Mouse (Mus musculus) c-Kit-positive CD71-positive TER-119-positive erythroid progenitor cells, embryonic 14.5 days (primary cell): ENCODE data around the gene Slamf7.
"Not testable (repeated sequence)": the region's sequence is repeated elsewhere in the genome, so short reads cannot be mapped to it uniquely, and the experiment has no call there.

Source experiments
- DNase-seq: peaks from one replicate; pipeline ENCODE4 v3.0.0-alpha.2; 2013; ENCODE audit warnings: low spot score

Gene Slamf7

DNA sequence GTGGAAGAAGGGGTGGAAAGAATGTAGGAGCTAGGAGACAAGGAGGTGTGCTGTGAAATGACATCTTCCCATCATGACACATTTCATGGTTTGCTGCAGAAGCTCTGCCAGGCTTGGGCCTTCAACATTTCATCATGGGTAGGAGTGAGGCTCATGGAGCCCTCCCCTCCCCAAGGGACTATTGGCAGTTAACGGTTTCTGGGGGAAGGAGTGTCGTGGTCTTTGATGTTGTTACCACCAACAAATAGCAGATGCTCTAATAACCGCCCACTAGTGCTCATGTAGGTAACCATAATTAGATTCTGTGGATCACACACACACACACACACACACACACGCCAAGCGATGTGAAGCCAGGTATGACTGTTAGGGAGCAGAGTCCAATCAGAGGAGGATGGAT, at the start of gene Slamf7:
Slamf7 (minus strand) TSS at position 302 of the 400 bp plus-strand sequence.
- no peak for DNase-seq

DNA sequence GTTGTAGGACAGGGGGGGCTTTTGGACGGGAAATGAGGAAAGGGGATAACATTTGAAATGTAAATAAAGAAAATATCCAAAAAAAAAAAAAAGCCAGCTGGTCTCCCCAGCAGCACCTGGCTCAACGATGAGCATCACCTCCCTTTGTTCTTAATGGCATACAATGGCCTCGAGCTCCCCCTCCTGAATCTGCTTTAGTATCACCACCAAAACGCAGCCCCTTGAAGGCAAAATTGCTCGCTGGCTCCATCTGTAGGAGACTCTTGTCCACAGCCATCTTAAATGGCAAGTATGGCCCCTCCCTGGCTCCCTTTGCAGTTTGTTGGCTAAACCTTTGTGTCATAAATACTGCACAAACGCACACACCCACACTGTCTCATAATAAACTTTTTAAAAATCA, 46.1 kb upstream of the Slamf7 start:
- DNase-seq, result peak; percentile 44

DNA sequence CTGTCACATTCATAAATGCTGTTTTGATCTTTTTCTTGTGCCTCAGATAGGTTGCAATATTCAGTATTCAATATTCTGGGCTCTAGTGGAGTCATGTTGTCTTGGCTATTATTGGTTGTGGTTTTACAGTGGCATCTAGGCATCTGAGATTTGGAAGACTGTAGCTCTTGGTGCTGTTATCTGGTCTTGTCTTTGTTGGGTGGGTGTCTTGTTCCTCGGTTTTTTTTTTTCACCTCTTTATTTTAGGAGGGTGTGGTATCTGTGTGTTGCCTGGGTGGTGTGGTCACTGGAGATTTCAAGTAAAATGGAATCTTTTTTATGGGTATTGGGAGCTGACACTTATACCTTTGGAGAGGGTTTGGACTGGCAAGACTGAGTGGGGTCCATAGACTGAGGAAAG, 41.1 kb upstream of the Slamf7 start:
- no peak for DNase-seq

DNA sequence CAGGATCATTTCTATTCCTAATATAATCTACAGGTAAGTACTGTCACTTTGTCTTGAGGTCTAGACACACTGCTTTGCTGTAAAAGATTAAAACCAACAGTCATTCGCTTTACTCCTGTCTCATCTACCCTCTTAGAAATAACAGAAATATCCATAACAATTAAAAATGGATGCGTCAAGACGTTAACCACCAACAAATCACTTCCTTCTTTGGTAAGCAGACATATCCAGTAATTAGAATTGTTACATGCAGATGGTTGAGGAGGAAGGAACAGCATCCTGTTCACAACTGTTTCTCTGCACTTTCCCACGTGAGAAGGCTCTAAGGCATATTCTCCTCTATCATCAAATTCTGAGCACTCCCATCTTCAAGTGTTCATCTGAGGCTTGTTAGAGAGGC, 34.5 kb upstream of the Slamf7 start:
- DNase-seq, result no peak

GRCm38 (mm10) chr1:171684923-171685322, 32.1 kb upstream of the Slamf7 start:
- DNase-seq, result no peak

- DNase-seq, result no peak
Measured at GRCm38 (mm10) chr1:171681531-171682299, 28.9 kb upstream of the Slamf7 start, which contains the start of gene Cd48. TSS of gene Cd48 (plus strand) at chr1:171682009.

DNA sequence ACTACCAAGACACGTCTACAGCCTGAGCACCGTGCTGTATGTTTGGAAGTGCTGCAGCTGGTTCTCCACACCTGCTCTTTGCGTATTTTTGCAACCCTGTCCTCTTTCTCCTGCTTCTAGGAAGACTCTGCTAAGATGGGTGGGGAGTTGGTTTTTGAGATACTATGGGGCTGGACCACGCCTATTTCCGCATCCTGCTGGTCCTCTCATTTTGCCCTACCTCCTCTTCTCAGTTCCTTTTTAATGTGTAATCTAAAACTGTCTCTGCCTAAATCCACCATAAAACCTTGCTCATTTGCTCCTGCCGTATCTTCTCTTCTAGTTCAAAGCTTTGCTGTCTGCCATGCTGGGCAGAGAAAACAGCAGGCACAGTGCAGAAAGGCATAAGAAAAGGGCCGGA, 28.2 kb upstream of the Slamf7 start:
- DNase-seq, result no peak

DNA sequence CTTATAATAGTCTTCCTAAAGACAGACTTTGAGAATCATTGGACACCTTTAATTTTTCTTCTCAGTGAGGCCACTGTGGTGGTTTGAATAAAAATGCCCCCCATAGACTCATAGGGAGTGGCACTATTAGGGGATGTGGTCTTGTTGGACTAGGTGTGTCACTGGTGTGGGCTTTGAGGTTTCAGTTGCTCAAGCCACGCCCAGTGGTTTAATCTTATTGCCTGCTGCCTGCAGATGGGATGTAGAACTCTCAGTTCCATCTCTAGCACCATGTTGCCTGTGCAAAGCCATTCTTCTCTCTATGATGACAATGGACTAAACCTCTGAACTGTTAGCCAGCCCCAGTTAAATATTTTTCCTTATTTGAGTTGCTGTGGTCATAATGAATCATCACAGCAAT, 24.9 kb upstream of the Slamf7 start:
- DNase-seq, result no peak

DNA sequence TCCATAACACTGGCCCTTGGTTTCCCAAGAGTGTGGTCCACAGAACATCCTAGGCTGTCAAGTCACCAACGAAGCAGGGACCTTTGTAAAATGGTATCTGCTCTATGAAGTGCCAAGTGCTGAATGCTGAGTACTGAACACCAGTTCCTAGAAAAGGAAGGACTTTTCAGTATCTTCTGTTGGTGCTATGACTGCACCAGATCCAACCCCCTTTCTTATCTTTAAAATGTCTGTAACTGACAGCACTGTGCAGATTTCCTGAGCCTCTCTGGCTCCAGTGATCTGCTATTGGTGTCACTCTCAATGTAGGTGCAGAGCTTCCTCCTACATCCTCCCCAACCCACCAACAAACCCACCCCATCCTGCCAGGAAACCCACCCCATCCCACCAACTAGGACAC, 21.6 kb upstream of the Slamf7 start:
- peak; percentile 16 for DNase-seq

- DNase-seq, result no peak
Measured at GRCm38 (mm10) chr1:171672854-171673475, 20.1 kb upstream of the Slamf7 start.

- not testable (repeated sequence) for DNase-seq
Measured at GRCm38 (mm10) chr1:171672451-171672850, 19.6 kb upstream of the Slamf7 start.

DNA sequence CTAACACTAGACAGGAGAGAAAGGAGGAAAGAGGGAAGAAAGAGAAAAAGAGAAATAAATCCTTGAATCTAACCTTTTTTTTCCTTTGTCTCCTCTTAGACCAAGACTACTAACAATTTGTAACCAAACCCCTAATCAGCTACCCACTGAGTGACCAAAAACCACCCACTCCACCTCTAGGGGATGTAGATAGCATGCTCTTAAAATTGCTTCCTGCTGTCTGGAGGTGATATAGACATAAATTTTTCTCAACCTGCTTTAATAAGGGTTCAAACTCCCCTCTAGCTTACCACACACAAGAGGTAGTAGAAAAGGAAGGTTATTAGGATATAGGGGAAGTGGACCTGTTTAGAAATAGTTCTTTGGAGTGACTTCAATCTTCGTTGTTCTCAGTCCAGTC, 14.3 kb upstream of the Slamf7 start:
- no peak for DNase-seq

- no peak for DNase-seq
Measured at GRCm38 (mm10) chr1:171666350-171666749, 13.5 kb upstream of the Slamf7 start.

- DNase-seq, result no peak
Measured at GRCm38 (mm10) chr1:171663757-171664156, 10.9 kb upstream of the Slamf7 start.

DNA sequence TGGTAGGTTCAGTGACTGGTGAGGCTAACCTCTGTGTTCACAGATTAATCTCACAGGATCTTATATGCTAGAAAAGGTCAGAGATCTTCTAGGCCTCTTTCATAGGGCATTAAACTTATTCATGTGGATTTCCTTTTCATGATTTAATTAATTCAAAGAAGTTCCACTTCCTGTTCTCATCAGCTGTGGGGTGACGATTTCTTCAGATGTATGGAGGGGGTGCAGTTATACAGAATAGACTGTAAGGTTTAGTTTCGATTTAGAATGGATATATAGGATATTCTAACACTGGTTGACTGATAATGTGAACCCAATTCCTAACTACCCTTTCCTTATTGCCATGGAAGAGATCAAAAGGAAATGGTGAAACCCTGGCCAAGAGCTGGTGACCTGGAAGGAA, 8.6 kb upstream of the Slamf7 start:
- DNase-seq, result no peak

- no peak for DNase-seq
Measured at GRCm38 (mm10) chr1:171660423-171660822, 7.6 kb upstream of the Slamf7 start.

GRCm38 (mm10) chr1:171658561-171658991, 5.7 kb upstream of the Slamf7 start:
- DNase-seq, result no peak

DNA sequence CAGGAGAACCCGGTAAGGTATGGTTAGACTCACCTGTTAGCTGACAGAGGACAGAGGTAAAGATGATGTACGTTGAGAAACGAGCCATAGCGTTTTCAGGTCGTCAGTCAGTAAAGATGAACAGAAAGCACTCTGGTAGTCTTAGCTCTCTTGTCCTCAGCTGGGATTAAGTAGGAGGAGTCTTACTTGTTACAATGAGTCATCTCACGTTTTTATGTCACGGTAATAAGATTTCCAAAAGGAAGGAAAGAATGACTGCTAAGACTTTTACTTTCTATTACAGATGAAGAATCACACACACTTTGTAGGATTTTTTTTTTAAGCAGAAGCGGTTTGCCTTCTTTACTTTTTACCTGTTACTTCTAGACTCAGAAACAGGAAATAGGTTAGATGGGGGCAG, 4.0 kb downstream of the Slamf7 start:
- DNase-seq, result no peak

GRCm38 (mm10) chr1:171647716-171648115, 5.1 kb downstream of the Slamf7 start:
- no peak for DNase-seq

- DNase-seq, result no peak
Measured at GRCm38 (mm10) chr1:171646429-171646940, 6.3 kb downstream of the Slamf7 start.

GRCm38 (mm10) chr1:171643612-171644011, 9.2 kb downstream of the Slamf7 start:
- DNase-seq, result peak; percentile 70

GRCm38 (mm10) chr1:171640796-171641195, 12.0 kb downstream of the Slamf7 start:
- no peak for DNase-seq

DNA sequence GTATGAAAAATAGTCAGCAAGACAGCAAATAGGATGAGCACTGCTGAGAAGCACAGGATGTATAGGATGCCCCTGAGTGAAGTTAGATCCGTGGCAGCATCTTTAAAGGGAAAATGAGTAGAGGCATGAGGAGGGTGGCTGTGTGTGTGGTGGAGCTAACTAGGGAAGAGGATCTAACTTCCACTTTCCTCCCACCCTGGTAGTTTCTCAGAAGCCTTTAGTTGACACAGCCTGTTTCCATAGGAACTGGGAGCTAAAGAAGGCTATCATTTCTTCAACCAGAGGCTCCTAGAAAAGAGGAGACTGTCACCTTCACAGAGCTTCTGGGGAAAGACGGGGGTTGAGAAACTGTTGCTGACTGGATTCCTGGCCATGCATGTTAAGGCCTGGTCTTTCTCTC, 14.1 kb downstream of the Slamf7 start:
- no peak for DNase-seq
